Mouse (Mus musculus): Measurements from ENCODE around the gene Gzmm. TPM values are rescaled to one million over a fixed set of nuclear protein-coding genes. Genes with fewer than 3 reads are reported as not detected.

The Gzmm gene
- polyA plus RNA-seq, 1 experiment from 2014 or later = 0.13 TPM

DNA sequence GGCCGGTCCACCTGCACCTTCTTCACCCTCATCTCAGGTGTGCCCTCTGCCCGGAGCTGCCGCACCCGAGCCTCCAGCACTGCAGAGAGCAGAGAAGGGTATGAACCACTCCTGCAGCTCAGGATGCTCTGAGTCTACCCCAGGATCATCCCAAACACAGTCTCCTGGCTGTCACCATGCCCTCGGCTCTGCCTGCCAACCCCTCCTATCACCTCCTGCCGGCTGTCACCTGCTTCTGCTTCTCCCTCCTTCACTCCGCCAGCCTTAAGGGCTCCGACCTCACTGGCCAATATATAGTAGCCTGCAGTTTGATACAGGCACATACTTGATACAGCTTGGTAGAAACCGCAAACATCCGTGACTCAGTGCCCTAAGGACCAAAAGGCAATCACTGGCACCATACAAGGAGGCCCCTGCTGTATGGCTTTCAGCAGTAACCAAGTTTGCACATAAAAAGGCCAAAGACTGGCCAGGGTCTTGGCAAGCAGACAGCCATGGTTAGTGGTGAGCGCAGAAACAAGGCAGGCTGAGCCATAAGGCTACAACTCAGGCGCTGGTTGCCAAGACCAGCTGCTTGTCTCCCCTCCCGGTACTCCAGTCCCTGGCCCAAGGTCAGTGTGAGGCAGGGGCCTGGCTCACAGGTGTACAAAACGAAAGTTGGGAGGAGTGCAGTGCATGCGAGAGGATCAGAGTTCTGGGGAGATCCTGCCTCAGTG, 55.0 kb downstream of the Gzmm start:
- Histone ChIP-seq H3K9ac (replicated peaks) (no peak overlapping the region), H3K9me3 (ENCODE audit: low read length) (no peaks in the 10 kb centered on the region), H3K4me2 (ENCODE audit: low read depth, low read length) (no peak overlapping the region), H3K27me3 (ENCODE audit: insufficient read depth, low read length) (no peaks in the 10 kb centered on the region), H3K4me3 (ENCODE audit: low read depth, low read length) (no peak overlapping the region), H3K4me1 (ENCODE audit: insufficient read depth) (peaks cover 16% of the 10 kb centered on the region), H3K27ac (ENCODE audit: low read depth) (no peak overlapping the region), H3K36me3 (replicated peaks; ENCODE audit: insufficient read depth, low read length) (peaks cover 34% of the 10 kb centered on the region)
- DNase-seq (no peak), ATAC-seq (no peak)
- 91% methylated on average over 15 of the region's 15 CpGs for WGBS (ENCODE audit: insufficient replicate concordance)
- TF ChIP-seq CTCF (IDR thresholded peaks at IDR 0.05; ENCODE audit: low read depth) = no peak
- no peak for TF ChIP-seq EP300 (IDR thresholded peaks at IDR 0.05; ENCODE audit: low read depth)

Other genes starting within 250 kb of the Gzmm start
- not detected in 2 replicates for gene Vmn2r83, start 220.3 kb upstream of the Gzmm start, polyA plus RNA-seq (2015; fragmentation: Nextera tagmentation; extraction: Ambion mirVana)
- gene Plpp2, start 155.2 kb upstream of the Gzmm start, polyA plus RNA-seq (2015; fragmentation: Nextera tagmentation; extraction: Ambion mirVana) = 32.7 and 38.8 TPM in 2 replicates
- 8.6 and 9.0 TPM in 2 replicates for gene Mier2, start 133.8 kb upstream of the Gzmm start, polyA plus RNA-seq (2015; fragmentation: Nextera tagmentation; extraction: Ambion mirVana)
- not detected in 2 replicates for gene Theg, start 101.7 kb upstream of the Gzmm start, polyA plus RNA-seq (2015; fragmentation: Nextera tagmentation; extraction: Ambion mirVana)
- gene C2cd4c, start 75.0 kb upstream of the Gzmm start, polyA plus RNA-seq (2015; fragmentation: Nextera tagmentation; extraction: Ambion mirVana) = not detected in 2 replicates
- gene Shc2, start 51.1 kb upstream of the Gzmm start, polyA plus RNA-seq (2015; fragmentation: Nextera tagmentation; extraction: Ambion mirVana) = 0.05 and 0.07 TPM in 2 replicates
- gene Odf3l2, start 43.3 kb upstream of the Gzmm start, polyA plus RNA-seq (2015; fragmentation: Nextera tagmentation; extraction: Ambion mirVana) = not detected in 2 replicates
- gene Madcam1, start 24.5 kb upstream of the Gzmm start, polyA plus RNA-seq (2015; fragmentation: Nextera tagmentation; extraction: Ambion mirVana) = 0.12 and 0.19 TPM in 2 replicates
- gene Tpgs1, start 19.7 kb upstream of the Gzmm start, polyA plus RNA-seq (2015; fragmentation: Nextera tagmentation; extraction: Ambion mirVana) = 24.9 and 25.8 TPM in 2 replicates
- gene Cdc34, start 6.8 kb upstream of the Gzmm start, polyA plus RNA-seq (2015; fragmentation: Nextera tagmentation; extraction: Ambion mirVana) = 77.6 and 80.1 TPM in 2 replicates
- gene Bsg, start 15.5 kb downstream of the Gzmm start, polyA plus RNA-seq (2015; fragmentation: Nextera tagmentation; extraction: Ambion mirVana) = 979 and 1,075 TPM in 2 replicates
- 0.04 and 0.06 TPM in 2 replicates for gene Hcn2, start 27.6 kb downstream of the Gzmm start, polyA plus RNA-seq (2015; fragmentation: Nextera tagmentation; extraction: Ambion mirVana)
- 9.9 and 12.6 TPM in 2 replicates for gene Polrmt, start 57.6 kb downstream of the Gzmm start, polyA plus RNA-seq (2015; fragmentation: Nextera tagmentation; extraction: Ambion mirVana)
- not detected in 2 replicates for gene Fgf22, start 66.1 kb downstream of the Gzmm start, polyA plus RNA-seq (2015; fragmentation: Nextera tagmentation; extraction: Ambion mirVana)
- 28.2 and 34.1 TPM in 2 replicates for gene Rnf126, start 77.9 kb downstream of the Gzmm start, polyA plus RNA-seq (2015; fragmentation: Nextera tagmentation; extraction: Ambion mirVana)
- 0.36 and 0.63 TPM in 2 replicates for gene Fstl3, start 88.3 kb downstream of the Gzmm start, polyA plus RNA-seq (2015; fragmentation: Nextera tagmentation; extraction: Ambion mirVana)
- 5.0 and 7.2 TPM in 2 replicates for gene Prss57, start 101.9 kb downstream of the Gzmm start, polyA plus RNA-seq (2015; fragmentation: Nextera tagmentation; extraction: Ambion mirVana)
- gene Palm, start 104.6 kb downstream of the Gzmm start, polyA plus RNA-seq (2015; fragmentation: Nextera tagmentation; extraction: Ambion mirVana) = 7.9 and 9.2 TPM in 2 replicates
- gene Misp, start 132.0 kb downstream of the Gzmm start, polyA plus RNA-seq (2015; fragmentation: Nextera tagmentation; extraction: Ambion mirVana) = 1.00 and 1.3 TPM in 2 replicates
- 55.4 and 59.1 TPM in 2 replicates for gene Ptbp1, start 165.4 kb downstream of the Gzmm start, polyA plus RNA-seq (2015; fragmentation: Nextera tagmentation; extraction: Ambion mirVana)
- 123 and 127 TPM in 2 replicates for gene Prtn3, start 185.5 kb downstream of the Gzmm start, polyA plus RNA-seq (2015; fragmentation: Nextera tagmentation; extraction: Ambion mirVana)
- 2.9 and 4.9 TPM in 2 replicates for gene Plppr3, start 185.6 kb downstream of the Gzmm start, polyA plus RNA-seq (2015; fragmentation: Nextera tagmentation; extraction: Ambion mirVana)
- 180 and 207 TPM in 2 replicates for gene Elane, start 197.2 kb downstream of the Gzmm start, polyA plus RNA-seq (2015; fragmentation: Nextera tagmentation; extraction: Ambion mirVana)
- not detected in 2 replicates for gene Cfd, start 201.8 kb downstream of the Gzmm start, polyA plus RNA-seq (2015; fragmentation: Nextera tagmentation; extraction: Ambion mirVana)
- 13.5 and 14.3 TPM in 2 replicates for gene Med16, start 219.9 kb downstream of the Gzmm start, polyA plus RNA-seq (2015; fragmentation: Nextera tagmentation; extraction: Ambion mirVana)
- gene Gm26602, start 221.8 kb downstream of the Gzmm start, polyA plus RNA-seq (2015; fragmentation: Nextera tagmentation; extraction: Ambion mirVana) = 4.6 TPM in 1 of 2 replicates, not detected in the other
- 0.18 and 0.34 TPM in 2 replicates for gene Kiss1r, start 228.0 kb downstream of the Gzmm start, polyA plus RNA-seq (2015; fragmentation: Nextera tagmentation; extraction: Ambion mirVana)
- gene R3hdm4, start 232.2 kb downstream of the Gzmm start, polyA plus RNA-seq (2015; fragmentation: Nextera tagmentation; extraction: Ambion mirVana) = 47.3 and 51.7 TPM in 2 replicates
- gene Arid3a, start 238.0 kb downstream of the Gzmm start, polyA plus RNA-seq (2015; fragmentation: Nextera tagmentation; extraction: Ambion mirVana) = 4.5 and 5.5 TPM in 2 replicates